Mouse (Mus musculus) CH12.LX (cell line): ENCODE measurements around the gene Eml6. TPM values are rescaled to one million over a fixed set of nuclear protein-coding genes. Genes with fewer than 3 reads are reported as not detected.
"Not testable (repeated sequence)": the region's sequence is repeated elsewhere in the genome, so short reads cannot be mapped to it uniquely, and the experiment has no call there.

Experiments
- DNase-seq: peaks from one replicate; pipeline ENCODE4 v3.0.0-alpha.2; 2013; ENCODE audit errors: extremely low read depth
- H3K27ac ChIP-seq: 2 replicates; pipeline ENCODE4 v1.5.1; 2012; ENCODE audit warnings: low read depth, mild to moderate bottlenecking, control low read depth, moderate library complexity; ENCODE audit not compliant: insufficient read depth
- H3K27me3 ChIP-seq: replicated peaks from 2 replicates; pipeline ENCODE3; 2012; ENCODE audit warnings: inconsistent platforms
- H3K36me3 ChIP-seq, 2 experiments: replicated peaks in 1 of 2; 2 replicates each; pipeline versions ENCODE3 to v1.6.1; 2012; ENCODE audit warnings: inconsistent platforms in 1 of 2, low read length in 1 of 2, mild to moderate bottlenecking in 1 of 2, mixed read lengths in 1 of 2, moderate library complexity in 1 of 2; ENCODE audit not compliant: control insufficient read depth in 1 of 2, insufficient read depth in 1 of 2
- H3K4me1 ChIP-seq, 2 experiments: 2 replicates each; pipeline ENCODE4 v1.6.1; 2012; ENCODE audit warnings: inconsistent platforms in 1 of 2, moderate library complexity in 1 of 2; ENCODE audit not compliant: insufficient read depth in 2 of 2, control insufficient read depth in 1 of 2
- H3K4me2 ChIP-seq: 2 replicates; pipeline ENCODE4 v1.6.1; 2012; ENCODE audit warnings: low read depth, mild to moderate bottlenecking, control low read depth; ENCODE audit not compliant: poor library complexity, insufficient read depth, severe bottlenecking
- H3K4me3 ChIP-seq, 3 experiments: fragments of 150-350 bp in 1 of 3; sonication (generic) in 1 of 3; replicated peaks in 1 of 3; 2 replicates each; pipeline versions ENCODE3 to v1.5.1; 2011 to 2012; ENCODE audit warnings: low read depth in 2 of 3, low read length in 2 of 3, mild to moderate bottlenecking in 2 of 3, moderate library complexity in 2 of 3, control low read depth in 1 of 3, improper control_type of control experiment in 1 of 3, inconsistent platforms in 1 of 3, mixed read lengths in 1 of 3; ENCODE audit not compliant: poor library complexity in 1 of 3
- H3K79me2 ChIP-seq: replicated peaks from 2 replicates; pipeline ENCODE4 v1.6.1; 2012; ENCODE audit warnings: mild to moderate bottlenecking, moderate library complexity; ENCODE audit not compliant: control insufficient read depth, poor library complexity, insufficient read depth, severe bottlenecking; ENCODE audit errors: extremely low read depth
- H3K9ac ChIP-seq: 2 replicates; pipeline ENCODE4 v1.6.1; 2012; ENCODE audit warnings: low read depth, mild to moderate bottlenecking, control low read depth, moderate library complexity; ENCODE audit not compliant: insufficient read depth
- H3K9me3 ChIP-seq: replicated peaks from 2 replicates; pipeline ENCODE3; 2012; ENCODE audit warnings: low read length, inconsistent platforms, mixed read lengths
- CTCF ChIP-seq, 2 experiments: IDR thresholded peaks in 1 of 2; conservative IDR thresholded peaks in 1 of 2; 2 replicates each; pipeline ENCODE4 v1.5.1; 2011 to 2012; ENCODE audit warnings: low read depth in 2 of 2, low read length in 2 of 2, improper control_type of control experiment in 1 of 2, inconsistent platforms in 1 of 2, mild to moderate bottlenecking in 1 of 2, moderate library complexity in 1 of 2
- ELF1 ChIP-seq: IDR thresholded peaks from 2 replicates; pipeline ENCODE4 v1.6.1; 2014; ENCODE audit warnings: low read depth, mild to moderate bottlenecking, inconsistent platforms, low read length, improper control_type of control experiment
- EP300 ChIP-seq: IDR thresholded peaks from 2 replicates; pipeline ENCODE4 v1.6.1; 2011; ENCODE audit warnings: low read length, improper control_type of control experiment
- ETS1 ChIP-seq: conservative IDR thresholded peaks from 2 replicates; pipeline ENCODE4 v1.6.1; 2012; ENCODE audit warnings: low read depth, mild to moderate bottlenecking, inconsistent platforms, low read length, improper control_type of control experiment, moderate library complexity
- GABPA ChIP-seq: IDR thresholded peaks from 2 replicates; pipeline ENCODE4 v1.6.1; 2012; ENCODE audit warnings: low read depth, low read length, improper control_type of control experiment, inconsistent platforms; ENCODE audit not compliant: insufficient replicate concordance
- JUN ChIP-seq: IDR thresholded peaks from 2 replicates; pipeline ENCODE4 v1.6.1; 2011; ENCODE audit warnings: low read depth, mild to moderate bottlenecking, low read length, improper control_type of control experiment, moderate library complexity; ENCODE audit not compliant: insufficient read depth
- JUND ChIP-seq: conservative IDR thresholded peaks from 2 replicates; pipeline ENCODE4 v1.6.1; 2011; ENCODE audit warnings: low read depth, low read length, improper control_type of control experiment
- MYC ChIP-seq: IDR thresholded peaks from 2 replicates; pipeline ENCODE4 v1.6.1; 2011; ENCODE audit warnings: low read depth, mild to moderate bottlenecking, improper control_type of control experiment, low read length
- NELFE ChIP-seq: IDR thresholded peaks from 2 replicates; pipeline ENCODE4 v1.6.1; 2011; ENCODE audit warnings: low read depth, low read length, improper control_type of control experiment
- NRF1 ChIP-seq: IDR thresholded peaks from 2 replicates; pipeline ENCODE4 v1.6.1; 2014; ENCODE audit warnings: low read depth, mild to moderate bottlenecking, inconsistent platforms, low read length, improper control_type of control experiment, moderate library complexity
- PAX5 ChIP-seq: IDR thresholded peaks from 2 replicates; pipeline ENCODE4 v1.6.1; 2012; ENCODE audit warnings: low read length, inconsistent platforms, mixed read lengths
- RAD21 ChIP-seq: IDR thresholded peaks from 2 replicates; pipeline ENCODE4 v1.6.1; 2011; ENCODE audit warnings: low read depth, mild to moderate bottlenecking, low read length, improper control_type of control experiment, moderate library complexity
- SMC3 ChIP-seq: IDR thresholded peaks from 2 replicates; pipeline ENCODE4 v1.6.1; 2011; ENCODE audit warnings: low read depth, low read length, improper control_type of control experiment
- TBP ChIP-seq: conservative IDR thresholded peaks from 2 replicates; pipeline ENCODE4 v1.6.1; 2011; ENCODE audit warnings: low read depth, low read length, improper control_type of control experiment
- UBTF ChIP-seq: IDR thresholded peaks from 2 replicates; pipeline ENCODE4 v1.6.1; 2012; ENCODE audit warnings: low read depth, mild to moderate bottlenecking, inconsistent platforms, low read length, improper control_type of control experiment, moderate library complexity
- USF2 ChIP-seq: conservative IDR thresholded peaks from 2 replicates; pipeline ENCODE4 v1.6.1; 2011; ENCODE audit warnings: low read depth, low read length, improper control_type of control experiment
- dilution Hi-C: fragments of 300-500 bp; cut with MboI; formaldehyde crosslinking; loops from 2 replicates; pipeline ENCODE4 v1.14.3; 2020; ENCODE audit warnings: low sequenced_read_pairs; ENCODE audit not compliant: extremely low pct_unique_long_range_greater_than_20kb, extremely low pct_ligation_motif_present
- in situ Hi-C: fragments of 300-500 bp; cut with MboI; formaldehyde crosslinking; loops from 3 replicates; pipeline ENCODE4 v1.14.3; 2019; ENCODE audit warnings: low sequenced_read_pairs, low pct_ligation_motif_present, low pct_unique_long_range_greater_than_20kb, mixed read lengths
- polyA plus RNA-seq: library from polyadenylated mRNA; unstranded; fragments of >175 nt; gene quantifications from 2 replicates; pipeline ENCODE4 v1.2.1, GENCODE M21; 2012; ENCODE audit warnings: low read depth; ENCODE audit not compliant: insufficient read length
- total RNA-seq, 2 experiments: library from RNA; depleted of rRNA; stranded (reverse); fragments of 300-350 nt in 1 of 2; fragments of >200 nt in 1 of 2; gene quantifications; 2 replicates each; pipeline ENCODE4 v1.2.3; 2012 to 2014

Gene Eml6
- total and polyA plus RNA-seq, 3 experiments: 3.1 to 3.7 (median 3.2) TPM

DNA sequence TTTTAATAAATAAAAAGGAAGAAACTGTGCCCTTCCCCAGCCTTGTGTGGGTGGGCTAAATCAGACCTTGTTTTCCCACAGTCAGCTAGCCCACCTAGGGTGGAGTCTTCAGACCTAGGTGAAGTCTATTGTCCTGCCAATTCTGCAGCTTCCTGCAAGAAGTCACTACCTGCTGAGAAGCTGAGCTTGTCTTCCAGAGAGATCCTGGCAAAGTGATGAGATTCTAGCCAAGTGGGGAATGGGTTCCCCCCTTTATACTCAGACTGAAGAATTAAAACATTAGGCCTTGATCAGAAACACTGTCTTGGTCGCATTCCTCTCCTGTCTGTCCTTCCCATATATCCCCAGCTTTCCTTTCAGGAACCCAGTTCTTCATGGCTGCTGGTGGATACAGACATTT lies 147.9 kb downstream of the Eml6 start:
- no peak for DNase-seq
- H3K36me3 ChIP-seq: peaks cover 0 to 2% of the 10 kb centered on the region in 2 experiments
- peaks cover 0 to 12% of the 10 kb centered on the region in 2 experiments; a peak in 2 of 4 replicates for H3K4me1 ChIP-seq
- no peaks in the 10 kb centered on the region for H3K27me3 ChIP-seq
- in situ Hi-C loops: no loop called here
- TF ChIP-seq SMC3: no peak
- no peak for TF ChIP-seq GABPA
- no peak for TF ChIP-seq JUND
- TF ChIP-seq ELF1: no peak
- TF ChIP-seq RAD21: no peak
- H3K27ac ChIP-seq: no peak overlapping the region
- H3K79me2 ChIP-seq: no peaks in the 10 kb centered on the region
- H3K4me3 ChIP-seq: no peak overlapping the region
- dilution Hi-C loops: no loop called here
- H3K4me2 ChIP-seq: no peak overlapping the region
- no peak overlapping the region for H3K9ac ChIP-seq
- H3K9me3 ChIP-seq: peaks cover 6% of the 10 kb centered on the region

DNA sequence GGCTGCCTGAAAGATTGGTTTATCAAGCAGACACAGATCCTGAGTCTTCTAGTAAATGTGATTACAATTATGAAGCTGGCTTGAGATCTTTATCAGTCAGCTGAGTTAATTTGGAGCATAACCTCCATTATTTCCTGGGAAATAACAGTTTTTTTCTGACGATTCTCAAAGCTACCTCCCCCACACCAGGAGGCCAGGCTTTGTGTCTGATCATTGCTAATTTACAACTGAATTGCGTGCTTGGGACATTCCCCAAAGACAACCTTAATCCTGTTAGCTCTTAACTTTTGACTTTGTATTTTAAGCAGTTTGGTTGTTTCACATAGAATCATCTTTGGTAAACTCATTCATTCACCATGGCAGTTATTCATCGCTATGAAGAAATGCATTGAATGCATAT lies 148.6 kb downstream of the Eml6 start:
- Histone ChIP-seq H3K4me3 (no peak overlapping the region), H3K27ac (no peak overlapping the region), H3K9ac (no peak overlapping the region), H3K4me2 (no peak overlapping the region), H3K4me1 (peaks cover 0 to 8% of the 10 kb centered on the region in 2 experiments; a peak in 2 of 4 replicates), H3K9me3 (peaks cover 6% of the 10 kb centered on the region), H3K36me3 (peaks cover 0 to 2% of the 10 kb centered on the region in 2 experiments), H3K27me3 (no peaks in the 10 kb centered on the region), H3K79me2 (no peaks in the 10 kb centered on the region)
- dilution Hi-C loops: no loop called here
- in situ Hi-C loops: no loop called here
- TF ChIP-seq GABPA (no peak), NRF1 (no peak), USF2 (no peak), MYC (no peak), EP300 (no peak), RAD21 (no peak), CTCF (conservative IDR thresholded peaks at IDR 0.05 in 1 of 2, IDR thresholded peaks at IDR 0.05 in 1 of 2; ENCODE audit: low read depth in 2 of 2, low read length in 2 of 2) (no peak), PAX5 (no peak), UBTF (no peak), SMC3 (no peak), NELFE (no peak), ETS1 (no peak), TBP (no peak), JUN (no peak), ELF1 (no peak)
- no peak for DNase-seq

GRCm38 (mm10) chr11:29874781-29875180 lies 151.1 kb downstream of the Eml6 start:
- H3K79me2 ChIP-seq, H3K27ac ChIP-seq, in situ Hi-C loops, H3K4me2 ChIP-seq, H3K27me3 ChIP-seq, H3K9me3 ChIP-seq, H3K36me3 ChIP-seq, H3K9ac ChIP-seq, DNase-seq, dilution Hi-C loops, H3K4me3 ChIP-seq: not testable (repeated sequence)
- peaks cover 4 to 17% of the 10 kb centered on the region in 2 experiments; a peak in 3 of 4 replicates for H3K4me1 ChIP-seq
